Mouse (Mus musculus) layer of hippocampus, adult 8-10 months (tissue): Measurements from ENCODE around the gene Gm13040. TPM values are rescaled to one million over a fixed set of nuclear protein-coding genes. Genes with fewer than 3 reads are reported as not detected.
"Not testable (repeated sequence)": the region's sequence is repeated elsewhere in the genome, so short reads cannot be mapped to it uniquely, and the experiment has no call there.

Experiments used
- DNase-seq, 2 experiments: peaks; one replicate each; pipeline ENCODE4 v3.0.0; 2022; ENCODE audit warnings: low spot score in 2 of 2
- total RNA-seq, 4 experiments: library from RNA; stranded (reverse); gene quantifications; 2 replicates each; pipeline ENCODE4 v1.2.4; 2022

Gene Gm13040
- total RNA-seq: not detected

DNA sequence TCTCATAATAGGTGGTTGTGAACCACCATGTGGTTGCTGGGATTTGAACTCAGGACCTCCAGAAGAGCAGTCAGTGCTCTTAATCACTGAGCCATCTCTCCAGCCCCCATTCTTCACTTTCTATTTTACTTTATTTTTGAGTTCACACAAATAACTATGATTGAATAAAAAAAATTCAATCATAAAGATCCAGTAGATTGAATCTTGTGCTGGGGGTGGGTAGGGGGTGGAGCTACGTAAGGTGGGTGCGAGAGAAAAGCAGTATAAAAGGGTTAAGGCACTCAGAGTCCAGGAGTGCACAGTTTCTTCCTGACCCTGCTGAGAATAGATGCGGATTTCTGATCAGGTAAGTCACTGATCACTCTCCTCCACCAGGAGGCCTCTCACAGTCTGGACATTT lies at the start of gene Gm13040:
TSS of gene Gm13040 (plus strand) at position 301 of the 400 bp plus-strand sequence.
- not testable (repeated sequence) for DNase-seq

DNA sequence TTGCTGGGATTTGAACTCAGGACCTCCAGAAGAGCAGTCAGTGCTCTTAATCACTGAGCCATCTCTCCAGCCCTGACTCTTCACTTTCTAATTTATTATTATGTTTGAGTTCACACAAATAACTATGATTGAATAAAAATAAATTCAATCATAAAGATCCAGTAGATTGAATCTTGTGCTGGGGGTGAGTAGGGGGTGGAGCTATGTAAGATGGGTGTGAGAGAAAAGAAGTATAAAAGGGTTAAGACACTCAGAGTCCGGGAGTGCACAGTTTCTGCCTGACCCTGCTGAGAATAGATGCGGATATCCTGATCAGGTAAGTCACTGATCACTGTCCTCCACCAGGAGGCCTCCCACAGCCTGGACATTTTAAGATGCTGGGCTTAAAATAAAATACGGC lies 24.7 kb upstream of the Gm13040 start, which contains the start of gene Gm13043:
TSS of gene Gm13043 (plus strand) at position 301 of the 400 bp plus-strand sequence.
- DNase-seq: no peak

DNA sequence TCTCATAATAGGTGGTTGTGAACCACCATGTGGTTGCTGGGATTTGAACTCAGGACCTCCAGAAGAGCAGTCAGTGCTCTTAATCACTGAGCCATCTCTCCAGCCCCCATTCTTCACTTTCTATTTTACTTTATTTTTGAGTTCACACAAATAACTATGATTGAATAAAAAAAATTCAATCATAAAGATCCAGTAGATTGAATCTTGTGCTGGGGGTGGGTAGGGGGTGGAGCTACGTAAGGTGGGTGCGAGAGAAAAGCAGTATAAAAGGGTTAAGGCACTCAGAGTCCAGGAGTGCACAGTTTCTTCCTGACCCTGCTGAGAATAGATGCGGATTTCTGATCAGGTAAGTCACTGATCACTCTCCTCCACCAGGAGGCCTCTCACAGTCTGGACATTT lies 15.6 kb downstream of the Gm13040 start, which contains the start of the genes BC080695 and Gm13057:
TSS of gene BC080695 (plus strand) at position 301 of the 400 bp plus-strand sequence.
TSS of gene Gm13057 (plus strand) at position 310 of the 400 bp plus-strand sequence.
- not testable (repeated sequence) for DNase-seq

Other genes starting within 250 kb of the Gm13040 start
- 10 to 100 TPM; 19.7 to 38.1 (median 29.9) TPM for gene Pdpn, start 236.4 kb upstream of the Gm13040 start, total RNA-seq
- 1 to 10 TPM in 2 of 4 experiments, under 1 TPM in 2; 0.78 to 1.5 (median 1.1) TPM for gene Lrrc38, start 186.2 kb upstream of the Gm13040 start, total RNA-seq
- not detected for gene Pramel1, start 141.5 kb upstream of the Gm13040 start, total RNA-seq
- gene Pramef8, start 123.5 kb upstream of the Gm13040 start, total RNA-seq: 10 to 100 TPM in 3 of 4 experiments, 1 to 10 TPM in 1; 9.3 to 16.9 (median 12.8) TPM
- not detected for gene Oog4, start 85.6 kb upstream of the Gm13040 start, total RNA-seq
- gene Gm13043, start 24.6 kb upstream of the Gm13040 start, total RNA-seq: not detected
- not detected for gene BC080695, start 15.7 kb downstream of the Gm13040 start, total RNA-seq
- gene Gm13057, start 15.8 kb downstream of the Gm13040 start, total RNA-seq: not detected
- not detected for gene Gm13083, start 79.0 kb downstream of the Gm13040 start, total RNA-seq
- not detected for gene Gm13088, start 121.3 kb downstream of the Gm13040 start, total RNA-seq
- not detected for gene Gm13089, start 166.8 kb downstream of the Gm13040 start, total RNA-seq
- not detected for gene Gm13078, start 183.5 kb downstream of the Gm13040 start, total RNA-seq